Mouse (Mus musculus): ENCODE results near the gene Cdk8. TPM values are rescaled to one million over a fixed set of nuclear protein-coding genes. Genes with fewer than 3 reads are reported as not detected.
A peak's percentile ranks its signal among the peaks of the same experiment; 100 is the strongest.

Cdk8 gene
- polyA plus RNA-seq, 1 experiment = 21.0 TPM

DNA sequence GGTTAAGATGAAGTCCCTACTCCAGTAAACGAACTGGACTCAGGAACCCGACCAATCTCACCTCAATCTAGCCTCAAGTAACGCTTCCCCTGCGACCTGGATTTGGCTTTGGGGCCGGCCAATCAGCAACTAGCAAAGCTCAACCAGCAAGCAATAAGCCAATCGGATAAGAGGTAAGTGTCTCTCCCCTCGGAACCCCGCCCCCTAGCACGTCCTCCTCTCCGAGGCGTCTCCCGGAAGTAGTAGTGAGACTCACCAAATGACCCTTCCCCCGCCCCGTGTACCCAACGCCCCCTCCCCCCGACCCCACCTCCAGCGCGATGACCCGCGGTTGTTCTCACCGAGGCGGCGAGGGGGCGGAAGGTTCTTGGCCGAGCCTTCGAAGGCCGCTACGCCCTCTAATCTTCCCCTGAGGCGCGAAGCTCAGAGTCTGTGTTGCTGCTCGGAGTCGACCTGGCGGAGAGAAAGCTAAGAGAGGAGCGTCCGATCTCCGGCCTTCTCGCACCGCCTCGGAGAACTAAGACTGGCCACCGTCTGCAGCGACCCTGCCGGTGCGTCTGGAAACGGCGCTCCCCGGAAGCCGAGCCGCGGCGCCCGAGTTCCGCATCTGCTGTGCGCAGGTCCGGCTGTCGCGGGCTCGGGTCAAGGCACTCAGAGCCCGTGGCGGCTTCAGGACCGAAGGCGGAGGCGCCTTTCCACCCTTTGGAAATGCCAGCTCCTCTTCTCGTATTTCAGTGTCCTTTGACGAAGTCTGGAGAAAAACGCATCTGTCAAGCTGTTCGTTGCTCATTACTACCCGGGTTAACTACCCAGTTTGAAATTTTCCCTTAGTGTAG lies 9.9 kb upstream of the Cdk8 start, which contains the start of gene Rnf6:
Gene Rnf6 (minus strand): TSS at position 677 of the 836 bp plus-strand sequence.
- Histone ChIP-seq H3K27me3 (ENCODE audit: control insufficient read depth, insufficient read depth, low read length) (no peaks in the 10 kb centered on the region), H3K36me3 (ENCODE audit: control insufficient read depth, insufficient read depth, low read length) (peaks cover 3% of the 10 kb centered on the region), H3K4me1 (ENCODE audit: control insufficient read depth, insufficient read depth, insufficient read length) (no peaks in the 10 kb centered on the region; the same call in 1 of the 2 replicates), H3K4me3 (ENCODE audit: extremely low read depth, insufficient read depth, insufficient read length) (peak within 1 kb of the TSS; percentile 100), H3K27ac (ENCODE audit: insufficient read depth, low read length) (peak within 1 kb of the TSS; percentile 98)
- DNase-seq (ENCODE audit: low read depth in 1 of 2, low spot score in 2 of 2) = peak; percentile 90 to 94
- peak; percentile 19; the same call in 1 of the 2 replicates for TF ChIP-seq POLR2A (IDR thresholded peaks at IDR 0.05; ENCODE audit: low read depth, low read length)
- no peak for TF ChIP-seq CTCF (IDR thresholded peaks at IDR 0.05; ENCODE audit: extremely low read depth, insufficient read depth, insufficient read length, insufficient replicate concordance)
- WGBS = under 1% methylated on average over 67 of the region's 67 CpGs

- 0 out of 2 replicates have a peak overlapping the region, but pooled peaks have one; percentile 100 for H3K4me3 ChIP-seq (ENCODE audit: extremely low read depth, insufficient read depth, insufficient read length)
- TF ChIP-seq CTCF (IDR thresholded peaks at IDR 0.05; ENCODE audit: extremely low read depth, insufficient read depth, insufficient read length, insufficient replicate concordance) (no peak), POLR2A (IDR thresholded peaks at IDR 0.05; ENCODE audit: low read depth, low read length) (no peak)
- H3K27me3 ChIP-seq (ENCODE audit: control insufficient read depth, insufficient read depth, low read length) = no peaks in the 10 kb centered on the region
- H3K4me1 ChIP-seq (ENCODE audit: control insufficient read depth, insufficient read depth, insufficient read length) = no peaks in the 10 kb centered on the region; the same call in 1 of the 2 replicates
- WGBS = 41% methylated on average over 6 of the region's 6 CpGs
- peak overlapping the region; percentile 98 for H3K27ac ChIP-seq (ENCODE audit: insufficient read depth, low read length)
- DNase-seq (ENCODE audit: low read depth in 1 of 2, low spot score in 2 of 2) = no peak
- peaks cover 3% of the 10 kb centered on the region for H3K36me3 ChIP-seq (ENCODE audit: control insufficient read depth, insufficient read depth, low read length)
Observed at GRCm38 (mm10) chr5:146221722-146222121, 9.3 kb upstream of the Cdk8 start.

- no peaks in the 10 kb centered on the region for H3K27me3 ChIP-seq (ENCODE audit: control insufficient read depth, insufficient read depth, low read length)
- WGBS = 89% methylated on average over 5 of the region's 5 CpGs
- no peak overlapping the region for H3K27ac ChIP-seq (ENCODE audit: insufficient read depth, low read length)
- DNase-seq (ENCODE audit: low read depth in 1 of 2, low spot score in 2 of 2) = no peak
- H3K36me3 ChIP-seq (ENCODE audit: control insufficient read depth, insufficient read depth, low read length) = no peaks in the 10 kb centered on the region; the same call in 1 of the 2 replicates
- no peaks in the 10 kb centered on the region; the same call in 1 of the 2 replicates for H3K4me1 ChIP-seq (ENCODE audit: control insufficient read depth, insufficient read depth, insufficient read length)
- TF ChIP-seq POLR2A (IDR thresholded peaks at IDR 0.05; ENCODE audit: low read depth, low read length) (no peak), CTCF (IDR thresholded peaks at IDR 0.05; ENCODE audit: extremely low read depth, insufficient read depth, insufficient read length, insufficient replicate concordance) (no peak)
- no peak overlapping the region for H3K4me3 ChIP-seq (ENCODE audit: extremely low read depth, insufficient read depth, insufficient read length)
Observed at GRCm38 (mm10) chr5:146223786-146224185, 7.2 kb upstream of the Cdk8 start.

DNA sequence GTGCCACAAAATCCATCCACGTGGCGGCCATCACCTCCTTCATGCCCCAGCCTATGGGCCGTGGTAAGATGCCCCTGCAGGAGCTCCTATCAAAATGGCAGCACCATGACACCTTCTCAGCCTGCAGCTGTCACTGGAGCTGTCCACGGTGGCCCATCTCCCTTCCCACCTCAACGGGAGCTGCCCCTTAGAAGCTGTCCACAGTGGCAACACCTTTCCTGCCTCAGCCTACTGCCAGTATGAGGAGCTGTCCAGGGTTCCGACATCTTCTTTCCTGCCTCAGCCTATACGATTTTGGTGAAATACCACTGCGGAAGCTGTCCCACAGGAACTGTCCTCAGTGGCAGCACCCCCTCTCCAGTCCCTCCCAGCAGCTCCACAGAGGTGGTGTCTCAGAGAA lies 3.5 kb upstream of the Cdk8 start:
- Histone ChIP-seq H3K27me3 (ENCODE audit: control insufficient read depth, insufficient read depth, low read length) (no peaks in the 10 kb centered on the region), H3K27ac (ENCODE audit: insufficient read depth, low read length) (no peak overlapping the region), H3K4me3 (ENCODE audit: extremely low read depth, insufficient read depth, insufficient read length) (no peak overlapping the region), H3K4me1 (ENCODE audit: control insufficient read depth, insufficient read depth, insufficient read length) (0 out of 2 replicates have a peak, but pooled peaks cover 2% of the 10 kb centered on the region), H3K36me3 (ENCODE audit: control insufficient read depth, insufficient read depth, low read length) (no peaks in the 10 kb centered on the region)
- TF ChIP-seq CTCF (IDR thresholded peaks at IDR 0.05; ENCODE audit: extremely low read depth, insufficient read depth, insufficient read length, insufficient replicate concordance) = no peak
- TF ChIP-seq POLR2A (IDR thresholded peaks at IDR 0.05; ENCODE audit: low read depth, low read length) = no peak
- 89% methylated on average over 8 of the region's 8 CpGs for WGBS
- DNase-seq (ENCODE audit: low read depth in 1 of 2, low spot score in 2 of 2) = no peak

DNA sequence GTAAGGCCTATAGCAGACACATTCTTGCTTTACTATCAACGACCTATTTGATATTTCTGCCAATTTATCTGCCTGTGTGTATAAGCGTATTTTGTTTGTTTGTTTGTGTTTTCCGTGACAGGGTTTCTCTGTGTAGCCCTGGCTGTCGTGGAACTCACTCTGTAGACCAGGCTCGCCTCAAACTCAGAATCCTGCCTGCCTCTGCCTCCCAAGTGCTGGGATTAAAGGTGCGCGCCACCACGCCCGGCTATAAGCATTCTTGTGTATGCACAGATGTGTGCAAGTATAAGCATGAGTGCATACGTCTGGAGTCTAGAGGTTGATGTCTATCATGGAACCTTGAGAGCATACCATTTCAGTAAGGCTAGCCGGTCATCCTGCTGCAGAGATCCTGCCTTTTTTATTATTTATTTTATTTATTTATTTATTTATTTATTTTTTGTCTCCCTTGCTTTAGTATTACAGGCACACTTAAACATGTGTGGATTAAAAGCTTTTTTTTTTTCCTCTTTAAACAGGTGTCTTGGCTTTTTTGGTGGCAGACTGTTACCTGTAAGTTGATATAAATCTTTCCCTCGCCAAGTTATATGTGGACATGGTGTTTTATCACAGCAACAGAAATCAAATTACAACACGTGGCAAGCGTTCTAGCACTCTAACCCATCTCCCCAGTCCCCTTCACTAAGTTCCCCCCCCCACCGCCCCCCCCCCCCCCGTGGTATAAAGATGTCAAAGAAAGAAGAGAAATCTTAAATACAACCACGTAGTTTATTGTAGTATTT lies 970 bp upstream of the Cdk8 start:
- 0 out of 2 replicates have a peak, but pooled peaks cover 2% of the 10 kb centered on the region for H3K4me1 ChIP-seq (ENCODE audit: control insufficient read depth, insufficient read depth, insufficient read length)
- WGBS = 62% methylated on average over 17 of the region's 17 CpGs
- no peaks in the 10 kb centered on the region for H3K36me3 ChIP-seq (ENCODE audit: control insufficient read depth, insufficient read depth, low read length)
- H3K27ac ChIP-seq (ENCODE audit: insufficient read depth, low read length) = no peak overlapping the region
- no peaks in the 10 kb centered on the region for H3K27me3 ChIP-seq (ENCODE audit: control insufficient read depth, insufficient read depth, low read length)
- no peak for DNase-seq (ENCODE audit: low read depth in 1 of 2, low spot score in 2 of 2)
- TF ChIP-seq POLR2A (IDR thresholded peaks at IDR 0.05; ENCODE audit: low read depth, low read length) (no peak), CTCF (IDR thresholded peaks at IDR 0.05; ENCODE audit: extremely low read depth, insufficient read depth, insufficient read length, insufficient replicate concordance) (no peak)
- no peak overlapping the region; the same call in 1 of the 2 replicates for H3K4me3 ChIP-seq (ENCODE audit: extremely low read depth, insufficient read depth, insufficient read length)

- Histone ChIP-seq H3K27ac (ENCODE audit: insufficient read depth, low read length) (peak overlapping the region; percentile 95), H3K27me3 (ENCODE audit: control insufficient read depth, insufficient read depth, low read length) (no peaks in the 10 kb centered on the region), H3K4me1 (ENCODE audit: control insufficient read depth, insufficient read depth, insufficient read length) (0 out of 2 replicates have a peak, but pooled peaks cover 2% of the 10 kb centered on the region), H3K4me3 (ENCODE audit: extremely low read depth, insufficient read depth, insufficient read length) (peak overlapping the region; percentile 94), H3K36me3 (ENCODE audit: control insufficient read depth, insufficient read depth, low read length) (no peaks in the 10 kb centered on the region)
- WGBS = 2% methylated on average over 19 of the region's 19 CpGs
- peak in 1 of 2 experiments; percentile 20 for DNase-seq (ENCODE audit: low read depth in 1 of 2, low spot score in 2 of 2)
- no peak for TF ChIP-seq CTCF (IDR thresholded peaks at IDR 0.05; ENCODE audit: extremely low read depth, insufficient read depth, insufficient read length, insufficient replicate concordance)
- TF ChIP-seq POLR2A (IDR thresholded peaks at IDR 0.05; ENCODE audit: low read depth, low read length) = no peak
Observed at GRCm38 (mm10) chr5:146231655-146231996, 596 bp downstream of the Cdk8 start.

All from spleen, adult 2 months (tissue).